Mouse (Mus musculus) heart, adult 11 months (tissue): ENCODE measurements around the gene Slc2a10.

Experiments
- DNase-seq: peaks from one replicate; pipeline ENCODE4 v3.0.0; 2022

The Slc2a10 gene

GRCm38 (mm10) chr2:165563298-165564058, 59.9 kb downstream of the Slc2a10 start:
- DNase-seq, result no peak

GRCm38 (mm10) chr2:165564101-165564500, 60.5 kb downstream of the Slc2a10 start:
- no peak for DNase-seq

GRCm38 (mm10) chr2:165564620-165565019, 61.0 kb downstream of the Slc2a10 start:
- no peak for DNase-seq

GRCm38 (mm10) chr2:165566898-165567297, 63.3 kb downstream of the Slc2a10 start:
- no peak for DNase-seq

- no peak for DNase-seq
These were observed 64.2 kb downstream of the Slc2a10 start for GRCm38 (mm10) chr2:165567820-165568219.

- DNase-seq, result no peak
These were observed 65.3 kb downstream of the Slc2a10 start for GRCm38 (mm10) chr2:165568911-165569310.
